Mouse (Mus musculus) bone marrow macrophage, adult 2 months (primary cell): Measurements from ENCODE around the gene Slc38a9. TPM values are rescaled to one million over a fixed set of nuclear protein-coding genes. Genes with fewer than 3 reads are reported as not detected.
"Not testable (repeated sequence)": the region's sequence is repeated elsewhere in the genome, so short reads cannot be mapped to it uniquely, and the experiment has no call there.

Experiments used
- H3K27ac ChIP-seq: 2 replicates; pipeline ENCODE4 v1.5.1; 2012; ENCODE audit warnings: low read depth, low read length; ENCODE audit not compliant: insufficient read depth
- H3K4me1 ChIP-seq: 2 replicates; pipeline ENCODE4 v1.6.1; 2012; ENCODE audit warnings: low read length; ENCODE audit not compliant: control insufficient read depth, insufficient read depth
- H3K4me3 ChIP-seq: 2 replicates; pipeline ENCODE4 v1.5.1; 2012; ENCODE audit warnings: mild to moderate bottlenecking, low read length, moderate library complexity; ENCODE audit not compliant: insufficient read depth
- CTCF ChIP-seq: IDR thresholded peaks from 2 replicates; pipeline ENCODE4 v1.5.1; 2012; ENCODE audit warnings: low read depth, mild to moderate bottlenecking, low read length, moderate library complexity
- POLR2A ChIP-seq: IDR thresholded peaks from 2 replicates; pipeline ENCODE4 v1.6.1; 2012; ENCODE audit warnings: mild to moderate bottlenecking, low read depth, low read length, borderline replicate concordance
- polyA plus RNA-seq: library from polyadenylated mRNA; stranded (reverse); fragments of >200 nt; gene quantifications from 2 replicates; pipeline ENCODE4 v1.2.4, GENCODE M21; 2012; ENCODE audit not compliant: missing spikeins, insufficient read depth, insufficient read length

The Slc38a9 gene
- polyA plus RNA-seq, 1 experiment, result 36.3 TPM

DNA sequence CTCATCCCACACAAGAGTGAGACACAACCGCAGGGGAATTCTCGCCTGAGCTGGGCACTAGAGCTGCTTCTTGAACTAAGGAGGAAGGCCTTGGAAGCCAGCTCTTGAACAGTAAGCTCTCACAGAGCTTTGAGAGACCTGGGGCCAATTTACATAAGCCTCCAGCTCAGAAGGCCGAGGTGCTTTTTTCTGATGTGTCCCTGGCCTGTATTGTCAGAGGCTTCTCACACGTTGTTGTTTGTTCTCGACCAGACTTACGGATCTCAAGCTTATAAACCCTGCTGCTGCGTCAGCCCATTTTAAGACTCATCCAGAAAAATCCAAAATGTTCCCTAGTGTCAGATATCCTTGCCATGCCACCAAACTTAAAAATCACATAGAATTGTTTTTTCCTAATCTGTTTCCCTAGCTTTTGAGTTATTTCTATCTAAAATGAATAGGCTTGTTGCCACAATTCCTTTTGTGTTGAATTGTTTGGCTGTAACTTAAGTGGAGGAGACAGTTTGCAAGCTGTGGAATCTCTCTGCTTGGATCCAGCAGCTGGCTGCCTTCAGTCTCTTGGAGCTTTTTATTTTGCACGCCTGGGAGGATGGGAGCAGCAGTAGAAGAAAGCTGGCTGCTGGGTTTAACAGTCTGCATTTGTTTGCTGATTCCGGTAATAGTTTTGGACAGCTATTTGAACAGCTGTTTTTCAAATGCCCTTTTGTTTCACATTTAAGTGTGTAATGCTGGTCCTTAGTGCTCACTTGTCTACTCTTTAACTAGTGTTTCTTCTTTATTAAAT, 61.6 kb downstream of the Slc38a9 start:
- Histone ChIP-seq H3K4me1 (no peaks in the 10 kb centered on the region), H3K4me3 (no peak overlapping the region), H3K27ac (no peak overlapping the region)
- TF ChIP-seq CTCF (no peak), POLR2A (no peak)

- H3K4me1 ChIP-seq, H3K27ac ChIP-seq, H3K4me3 ChIP-seq: not testable (repeated sequence)
Measured at GRCm38 (mm10) chr13:112724260-112724659, 63.7 kb downstream of the Slc38a9 start.

DNA sequence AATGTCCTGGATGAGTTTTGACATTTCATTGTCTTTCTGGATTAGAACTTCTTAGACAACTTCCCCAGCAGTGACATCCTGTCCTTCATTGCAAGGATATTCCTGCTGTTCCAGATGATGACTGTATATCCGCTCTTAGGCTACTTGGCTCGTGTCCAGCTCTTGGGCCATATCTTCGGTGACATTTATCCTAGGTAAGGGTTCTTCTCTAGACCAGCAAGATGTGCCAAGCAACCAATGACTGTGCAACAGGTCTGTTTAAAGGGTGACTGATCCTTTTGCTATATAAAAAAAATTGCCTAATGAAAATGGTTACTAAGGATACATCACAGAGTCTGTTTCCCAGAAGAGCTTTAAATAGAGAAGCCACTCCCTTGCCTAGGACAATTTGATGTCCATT, 65.5 kb downstream of the Slc38a9 start:
- H3K4me3 ChIP-seq, result no peak overlapping the region
- no peak overlapping the region for H3K27ac ChIP-seq
- TF ChIP-seq CTCF, result no peak
- no peak for TF ChIP-seq POLR2A
- H3K4me1 ChIP-seq, result 0 out of 2 replicates have a peak, but pooled peaks cover 2% of the 10 kb centered on the region

- Histone ChIP-seq H3K4me3 (no peak overlapping the region), H3K4me1 (0 out of 2 replicates have a peak, but pooled peaks cover 3% of the 10 kb centered on the region), H3K27ac (no peak overlapping the region)
- no peak for TF ChIP-seq POLR2A
- no peak for TF ChIP-seq CTCF
Measured at GRCm38 (mm10) chr13:112733311-112733710, 72.8 kb downstream of the Slc38a9 start.

DNA sequence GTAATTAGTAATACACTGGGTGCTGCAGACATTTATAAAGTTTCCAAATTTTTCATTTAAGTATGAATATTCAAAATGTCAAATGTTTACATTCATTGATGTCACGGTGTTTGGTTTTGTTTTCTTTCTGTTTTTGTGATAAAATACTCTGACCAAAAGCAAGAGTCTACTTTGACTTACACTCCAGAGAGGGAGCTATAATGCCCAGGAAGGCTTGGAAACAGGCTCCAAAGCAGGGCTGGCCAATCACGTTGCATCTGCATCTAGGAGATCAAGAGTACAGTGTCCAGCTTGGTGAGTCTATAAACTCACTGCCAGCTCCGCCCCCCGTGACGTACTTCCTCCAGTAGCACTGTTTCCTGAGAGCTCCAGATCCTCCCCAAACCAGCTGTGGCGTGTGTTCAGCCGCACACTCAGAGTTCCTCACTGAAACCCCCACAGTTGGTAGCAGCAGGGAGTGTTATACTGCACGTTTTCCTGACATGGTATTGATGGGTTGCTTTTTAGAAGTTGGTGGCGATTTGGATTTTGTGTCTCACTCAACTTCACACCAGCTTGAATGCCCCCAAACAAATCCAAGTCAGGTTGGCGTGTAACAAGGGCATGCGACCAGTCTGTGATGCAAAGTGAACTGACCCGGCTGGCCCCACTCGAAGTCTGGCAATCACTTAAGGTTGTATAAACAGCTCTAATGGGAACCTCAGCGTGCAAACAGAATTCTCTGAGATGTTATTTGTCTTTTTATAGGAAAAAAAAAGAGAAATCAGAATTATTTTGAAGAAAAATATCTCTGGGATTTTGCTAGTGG, 74.6 kb downstream of the Slc38a9 start:
- H3K4me1 ChIP-seq, result 0 out of 2 replicates have a peak, but pooled peaks cover 3% of the 10 kb centered on the region
- no peak overlapping the region for H3K4me3 ChIP-seq
- no peak for TF ChIP-seq POLR2A
- no peak for TF ChIP-seq CTCF
- no peak overlapping the region for H3K27ac ChIP-seq

DNA sequence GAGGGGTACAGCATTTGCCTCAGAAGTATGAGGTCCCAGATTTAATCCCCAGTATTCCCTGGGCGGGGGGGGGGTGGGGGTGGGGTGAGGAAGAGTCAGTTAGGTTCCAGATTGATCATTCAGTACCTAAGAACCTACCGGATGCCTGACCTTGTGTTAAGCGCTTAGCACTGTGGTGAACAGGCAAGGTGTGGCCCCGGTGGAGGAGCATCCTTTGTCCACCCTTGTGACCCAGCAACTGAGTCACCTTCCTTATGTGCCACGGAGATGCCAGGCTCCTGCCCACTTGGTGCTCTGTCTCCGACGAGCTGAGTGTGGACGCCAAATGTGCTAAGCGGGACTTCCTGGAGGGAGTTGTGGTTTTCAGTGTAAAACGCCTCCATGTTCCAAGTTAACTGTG, 75.9 kb downstream of the Slc38a9 start:
- TF ChIP-seq CTCF (no peak), POLR2A (no peak)
- H3K4me3 ChIP-seq, result no peak overlapping the region
- no peak overlapping the region for H3K27ac ChIP-seq
- 0 out of 2 replicates have a peak, but pooled peaks cover 3% of the 10 kb centered on the region for H3K4me1 ChIP-seq

DNA sequence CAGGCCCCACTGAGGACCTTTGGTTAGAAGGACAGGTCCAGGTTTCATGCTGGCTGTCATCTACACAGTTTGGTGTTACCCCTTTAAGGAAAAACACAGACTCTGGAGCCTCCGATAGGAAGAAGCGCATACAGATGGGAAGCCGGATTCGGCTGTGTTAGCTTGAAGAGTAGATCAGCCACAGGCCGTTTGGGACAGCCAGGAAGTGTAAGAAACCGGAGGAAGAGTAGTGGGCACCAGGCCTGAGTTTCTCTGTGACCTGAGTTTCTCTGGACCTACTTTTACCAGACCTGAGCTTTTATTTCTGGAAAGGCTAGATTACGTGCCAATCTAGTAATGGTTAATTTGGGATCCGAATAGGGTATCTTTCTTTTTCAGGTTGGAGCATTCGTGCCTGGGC, 76.6 kb downstream of the Slc38a9 start:
- H3K4me3 ChIP-seq, result no peak overlapping the region
- no peak overlapping the region for H3K27ac ChIP-seq
- H3K4me1 ChIP-seq, result 0 out of 2 replicates have a peak, but pooled peaks cover 3% of the 10 kb centered on the region
- no peak for TF ChIP-seq CTCF
- TF ChIP-seq POLR2A, result no peak

DNA sequence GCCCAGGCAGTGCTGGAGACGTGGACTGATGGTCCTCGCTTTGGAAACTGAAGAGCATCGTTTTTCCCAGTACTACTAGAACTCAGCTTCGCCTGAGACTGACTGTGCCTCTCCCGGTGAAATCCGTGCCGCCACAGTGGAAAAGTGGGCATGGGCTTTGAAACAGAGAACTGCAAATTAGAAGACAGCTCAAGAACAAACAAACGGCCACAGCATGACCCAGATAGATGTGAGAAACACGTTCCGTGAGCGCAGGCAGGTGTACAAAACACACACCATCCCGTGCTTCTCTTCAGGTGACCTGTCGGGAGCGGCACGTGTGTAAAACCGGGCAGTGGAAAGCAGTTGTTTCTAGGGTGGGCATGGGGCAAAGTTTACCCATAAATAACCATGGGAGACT, 77.5 kb downstream of the Slc38a9 start:
- TF ChIP-seq CTCF (no peak), POLR2A (no peak)
- no peak overlapping the region for H3K4me3 ChIP-seq
- H3K4me1 ChIP-seq, result 0 out of 2 replicates have a peak, but pooled peaks cover 3% of the 10 kb centered on the region
- no peak overlapping the region for H3K27ac ChIP-seq

DNA sequence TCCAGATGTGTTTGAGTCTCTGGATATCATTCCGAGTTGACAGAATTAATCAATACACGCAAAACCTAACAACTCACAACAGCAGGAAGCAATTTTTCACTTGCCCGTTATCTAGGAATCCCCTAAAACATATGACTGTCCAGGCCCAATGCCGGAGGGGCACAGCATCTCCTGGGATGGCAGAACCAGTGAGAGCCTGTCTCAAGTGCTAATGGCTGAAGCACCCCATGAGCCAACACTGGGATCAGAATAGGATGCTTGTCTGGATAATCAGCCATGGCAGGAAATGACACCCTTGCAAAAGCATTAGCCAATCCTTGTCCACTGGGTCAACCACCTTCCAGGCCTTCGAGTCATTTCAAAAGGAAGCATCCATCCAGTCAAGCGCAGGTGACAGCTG, 79.5 kb downstream of the Slc38a9 start:
- no peak for TF ChIP-seq POLR2A
- no peak for TF ChIP-seq CTCF
- H3K4me1 ChIP-seq, result 0 out of 2 replicates have a peak, but pooled peaks cover under 1% of the 10 kb centered on the region
- H3K4me3 ChIP-seq, result no peak overlapping the region
- no peak overlapping the region for H3K27ac ChIP-seq
